Mouse (Mus musculus) heart, adult 2 months (tissue): ENCODE results near the gene A730049H05Rik. TPM values are rescaled to one million over a fixed set of nuclear protein-coding genes. Genes with fewer than 3 reads are reported as not detected.

ENCODE experiments used
- DNase-seq, 2 experiments: peaks; one replicate each; pipeline ENCODE4 v3.0.0; 2021
- H3K27ac ChIP-seq: fragments of 200-600 bp; 2 replicates; pipeline ENCODE4 v1.8.1; 2022
- H3K27me3 ChIP-seq: fragments of 200-500 bp; 2 replicates; pipeline ENCODE4 v1.6.1; 2012; ENCODE audit warnings: mild to moderate bottlenecking, low read length, inconsistent platforms, mixed read lengths; ENCODE audit not compliant: control insufficient read depth, insufficient read depth
- H3K36me3 ChIP-seq: fragments of 200-500 bp; 2 replicates; pipeline ENCODE4 v1.6.1; 2012; ENCODE audit warnings: low read length, inconsistent platforms; ENCODE audit not compliant: control insufficient read depth, insufficient read depth
- H3K4me1 ChIP-seq: fragments of 200-500 bp; 2 replicates; pipeline ENCODE4 v1.6.1; 2011; ENCODE audit warnings: low read length; ENCODE audit not compliant: control insufficient read depth, insufficient read depth
- H3K4me3 ChIP-seq: fragments of 200-600 bp; 2 replicates; pipeline ENCODE4 v1.8.1; 2022
- H3K79me2 ChIP-seq: fragments of 200-500 bp; replicated peaks from 2 replicates; pipeline ENCODE4 v1.6.1; 2012; ENCODE audit warnings: mild to moderate bottlenecking, inconsistent platforms, low read length, moderate library complexity, mixed read lengths; ENCODE audit not compliant: control insufficient read depth, insufficient read depth
- H3K9ac ChIP-seq: fragments of 200-500 bp; 2 replicates; pipeline ENCODE4 v1.6.1; 2012; ENCODE audit warnings: low read depth, mild to moderate bottlenecking, control low read depth, inconsistent platforms, low read length, mixed read lengths
- CTCF ChIP-seq: fragments of 200-600 bp; IDR thresholded peaks from 2 replicates; pipeline ENCODE4 v1.8.1; 2022; ENCODE audit warnings: antibody characterized with exemption, mild to moderate bottlenecking, moderate library complexity
- EP300 ChIP-seq: fragments of 200-500 bp; IDR thresholded peaks from 2 replicates; pipeline ENCODE4 v1.6.1; 2011; ENCODE audit warnings: low read depth, low read length, control low read depth; ENCODE audit not compliant: insufficient read depth
- POLR2A ChIP-seq: fragments of 200-500 bp; IDR thresholded peaks from 2 replicates; pipeline ENCODE4 v1.6.1; 2011; ENCODE audit warnings: mild to moderate bottlenecking, low read depth, low read length, control low read depth; ENCODE audit not compliant: insufficient read depth
- WGBS: fragments of 180-500 bp; shearing (Covaris S2); methylation state at CpG from one replicate; pipeline ENCODE4 v1.1.7; 2018; 5-methylcytosine and 5-hydroxymethylcytosine counted together
- intact Hi-C: fragments of 180-260 bp; cut with DNase I; formaldehyde crosslinking; loops from one replicate; pipeline ENCODE4 v1.15.1; 2025
- polyA plus RNA-seq: library from polyadenylated mRNA; depleted of rRNA; stranded (reverse); fragments of >200 nt; gene quantifications from 2 replicates; pipeline ENCODE4 v1.2.3, GENCODE M21; 2012
- total RNA-seq, 2 experiments: library from RNA; stranded (reverse); gene quantifications; 2 replicates each; pipeline ENCODE4 v1.2.3; 2021

The A730049H05Rik gene
- total and polyA plus RNA-seq, 3 experiments = 0.30 TPM; not detected in 2

GRCm38 (mm10) chr6:92804254-92804971, 11.9 kb upstream of the A730049H05Rik start:
- TF ChIP-seq CTCF (no peak), EP300 (no peak), POLR2A (no peak)
- H3K36me3 ChIP-seq = no peaks in the 10 kb centered on the region; the same call in 1 of the 2 replicates
- no peak for DNase-seq
- H3K27me3 ChIP-seq = no peaks in the 10 kb centered on the region
- no peaks in the 10 kb centered on the region for H3K79me2 ChIP-seq
- no peak overlapping the region for H3K27ac ChIP-seq
- no peak overlapping the region for H3K4me3 ChIP-seq
- whole genome bisulfite sequencing = 90% methylated on average over 3 of the region's 3 CpGs
- peaks cover 4% of the 10 kb centered on the region for H3K4me1 ChIP-seq
- no peak overlapping the region for H3K9ac ChIP-seq
- intact Hi-C loops = loop anchor here (5.0 kb wide), 1 partner anchor 138 kb away; the partner anchor contains the start of gene Adamts9

GRCm38 (mm10) chr6:92809818-92810217, 6.5 kb upstream of the A730049H05Rik start:
- 92% methylated on average over 3 of the region's 3 CpGs for WGBS
- TF ChIP-seq EP300 (no peak), POLR2A (no peak), CTCF (no peak)
- Histone ChIP-seq H3K36me3 (peaks cover 4% of the 10 kb centered on the region), H3K79me2 (peaks cover 2% of the 10 kb centered on the region; the same call in 1 of the 2 replicates), H3K27ac (no peak overlapping the region), H3K4me3 (no peak overlapping the region), H3K9ac (no peak overlapping the region), H3K27me3 (no peaks in the 10 kb centered on the region), H3K4me1 (no peaks in the 10 kb centered on the region)
- intact Hi-C loops = no loop called here
- DNase-seq = no peak

GRCm38 (mm10) chr6:92810628-92811027, 5.7 kb upstream of the A730049H05Rik start:
- Histone ChIP-seq H3K9ac (no peak overlapping the region), H3K4me1 (no peaks in the 10 kb centered on the region), H3K27me3 (no peaks in the 10 kb centered on the region), H3K4me3 (no peak overlapping the region), H3K27ac (no peak overlapping the region), H3K79me2 (peaks cover 2% of the 10 kb centered on the region; the same call in 1 of the 2 replicates), H3K36me3 (peaks cover 4% of the 10 kb centered on the region)
- no peak for DNase-seq
- no peak for TF ChIP-seq CTCF
- TF ChIP-seq EP300 = no peak
- TF ChIP-seq POLR2A = no peak
- intact Hi-C loops = no loop called here
- WGBS = 96% methylated on average over 2 of the region's 2 CpGs

- no peak for DNase-seq
- intact Hi-C loops = no loop called here
- Histone ChIP-seq H3K79me2 (peaks cover 2% of the 10 kb centered on the region; the same call in 1 of the 2 replicates), H3K36me3 (peaks cover 4% of the 10 kb centered on the region), H3K9ac (no peak overlapping the region), H3K4me1 (0 out of 2 replicates have a peak, but pooled peaks cover 2% of the 10 kb centered on the region), H3K27ac (no peak overlapping the region), H3K4me3 (no peak overlapping the region), H3K27me3 (no peaks in the 10 kb centered on the region)
- TF ChIP-seq CTCF = no peak
- no peak for TF ChIP-seq POLR2A
- no peak for TF ChIP-seq EP300
These were observed 4.7 kb upstream of the A730049H05Rik start for GRCm38 (mm10) chr6:92811566-92811965.

GRCm38 (mm10) chr6:92812702-92813370, 3.4 kb upstream of the A730049H05Rik start:
- intact Hi-C loops = no loop called here
- no peak overlapping the region for H3K4me3 ChIP-seq
- no peak overlapping the region for H3K27ac ChIP-seq
- H3K79me2 ChIP-seq = peaks cover 2% of the 10 kb centered on the region; the same call in 1 of the 2 replicates
- H3K36me3 ChIP-seq = peaks cover 4% of the 10 kb centered on the region
- no peak overlapping the region for H3K9ac ChIP-seq
- 49% methylated on average over 2 of the region's 2 CpGs for WGBS
- no peaks in the 10 kb centered on the region for H3K27me3 ChIP-seq
- TF ChIP-seq EP300 (no peak), POLR2A (no peak), CTCF (no peak)
- peak; percentile 31 to 33 for DNase-seq
- H3K4me1 ChIP-seq = peaks cover 2% of the 10 kb centered on the region; the same call in 1 of the 2 replicates

- peaks cover 4% of the 10 kb centered on the region for H3K36me3 ChIP-seq
- no peak overlapping the region for H3K4me3 ChIP-seq
- H3K27ac ChIP-seq = no peak overlapping the region
- intact Hi-C loops = no loop called here
- H3K4me1 ChIP-seq = peaks cover 2% of the 10 kb centered on the region; the same call in 1 of the 2 replicates
- TF ChIP-seq CTCF = no peak
- TF ChIP-seq POLR2A = no peak
- no peak for TF ChIP-seq EP300
- H3K27me3 ChIP-seq = no peaks in the 10 kb centered on the region
- WGBS = 75% methylated on average over 8 of the region's 8 CpGs
- no peaks in the 10 kb centered on the region for H3K79me2 ChIP-seq
- no peak for DNase-seq
- H3K9ac ChIP-seq = no peak overlapping the region
These were observed 1.4 kb downstream of the A730049H05Rik start for GRCm38 (mm10) chr6:92817661-92818060.
